Mouse (Mus musculus): ENCODE results near the gene B4galt5. TPM values are rescaled to one million over a fixed set of nuclear protein-coding genes. Genes with fewer than 3 reads are reported as not detected.
"Not testable (repeated sequence)": the region's sequence is repeated elsewhere in the genome, so short reads cannot be mapped to it uniquely, and the experiment has no call there.

Gene B4galt5
- polyA plus RNA-seq (2016; fragmentation: Nextera tagmentation; extraction: Ambion mirVana), result 7.3 and 8.7 TPM in 2 replicates

DNA sequence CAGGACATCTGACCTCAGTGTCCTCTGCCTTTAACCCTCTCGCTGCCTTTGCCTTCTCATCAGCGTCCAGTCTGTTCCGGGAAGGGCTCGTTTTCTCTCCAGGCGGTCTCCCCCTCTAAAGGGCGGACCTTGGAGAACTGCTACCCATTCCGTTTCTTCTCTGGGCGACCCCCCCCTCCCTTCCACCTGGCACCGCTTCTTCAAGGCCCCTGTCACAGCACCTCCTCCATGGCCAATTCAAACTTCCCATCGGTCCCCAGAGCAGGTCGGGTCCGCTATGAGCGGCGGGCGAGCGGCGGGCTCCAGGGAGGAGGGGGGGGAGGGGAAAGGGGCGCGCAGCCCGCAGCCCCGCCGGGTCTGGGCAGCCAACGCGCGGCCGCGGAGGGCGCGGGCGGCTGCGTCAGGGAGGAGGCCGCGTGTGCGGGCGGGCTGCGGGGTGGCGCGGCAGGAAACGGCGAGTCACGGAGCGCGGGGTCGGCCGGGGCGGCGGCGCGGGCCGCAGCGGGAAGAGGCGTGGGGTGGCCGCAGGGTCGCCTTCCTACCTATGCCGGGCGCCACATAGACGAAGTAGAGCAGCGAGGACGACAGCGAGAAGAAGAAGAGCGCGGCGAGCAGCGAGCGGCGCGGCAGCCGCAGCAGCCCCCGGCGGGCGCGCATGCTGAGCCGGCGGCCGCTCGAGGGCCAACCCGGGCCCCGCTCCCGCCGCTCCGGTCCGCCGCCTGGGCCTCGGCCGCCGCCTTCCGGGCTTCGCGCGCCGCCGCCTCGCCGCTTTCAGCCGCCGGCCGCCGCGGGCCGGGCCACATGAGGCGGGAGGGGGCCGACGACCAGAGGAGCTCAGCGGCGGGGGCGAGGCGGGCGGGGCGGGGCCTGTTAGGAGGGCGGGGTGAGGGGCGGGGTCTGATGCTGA lies at the start of gene B4galt5:
TSS of gene B4galt5 (minus strand) at position 808 of the 907 bp plus-strand sequence.
- Histone ChIP-seq H3K9me3 (no peaks in the 10 kb centered on the region), H3K27me3 (replicated peaks; ENCODE audit: low read depth, poor library complexity, severe bottlenecking) (peaks cover 29% of the 10 kb centered on the region), H3K27ac (replicated peaks) (peak within 1 kb of the TSS; percentile 93), H3K4me1 (peaks cover 52% of the 10 kb centered on the region), H3K4me3 (peak within 1 kb of the TSS; percentile 86), H3K36me3 (replicated peaks) (no peaks in the 10 kb centered on the region; the same call in 1 of the 2 replicates)
- DNase-seq (ENCODE audit: low spot score), result peak; percentile 69
- WGBS, result 4% methylated on average over 111 of the region's 111 CpGs

DNA sequence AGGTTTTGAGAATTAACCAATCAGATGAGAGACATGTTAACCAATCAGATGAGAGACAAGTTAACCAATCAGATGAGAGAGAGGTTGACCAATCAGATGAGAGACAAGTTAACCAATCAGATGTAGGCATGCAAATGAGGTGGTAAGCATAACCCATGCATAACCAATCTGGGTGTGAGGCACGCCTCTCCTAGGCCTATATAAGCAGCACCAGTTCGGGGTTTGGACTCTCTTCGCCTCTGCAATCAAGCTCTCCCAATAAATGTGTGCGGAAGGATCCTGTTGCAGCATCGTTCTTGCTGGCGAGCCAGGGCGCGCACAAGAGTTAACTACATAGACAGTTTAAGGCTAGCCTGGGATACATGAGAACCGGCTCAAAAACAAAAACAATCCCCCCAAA lies 47.4 kb upstream of the B4galt5 start:
- H3K4me1 ChIP-seq; H3K27ac ChIP-seq (replicated peaks); H3K4me3 ChIP-seq; H3K27me3 ChIP-seq (replicated peaks; ENCODE audit: low read depth, poor library complexity, severe bottlenecking); H3K9me3 ChIP-seq; DNase-seq (ENCODE audit: low spot score); H3K36me3 ChIP-seq (replicated peaks): not testable (repeated sequence)
- 95% methylated on average over 9 of the region's 9 CpGs for WGBS

DNA sequence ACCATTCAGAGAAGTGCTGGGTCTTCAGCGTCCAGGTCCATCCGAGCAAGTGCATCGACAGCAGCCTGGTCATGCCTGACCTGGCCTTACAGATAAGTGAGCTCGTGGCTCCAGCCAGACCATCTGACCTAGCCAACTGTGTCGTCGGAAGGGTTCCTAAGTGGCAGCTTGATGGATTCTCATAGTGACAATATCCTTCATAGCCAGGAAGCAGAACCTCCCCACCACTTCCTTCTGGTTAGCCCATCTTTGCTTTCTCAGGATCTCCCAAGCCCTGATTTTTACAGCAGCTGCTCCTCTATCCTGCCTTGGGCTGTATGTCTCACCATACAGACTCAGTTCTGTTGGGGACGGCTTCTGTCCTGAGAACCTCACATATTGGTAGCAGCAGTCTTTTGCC lies 45.4 kb upstream of the B4galt5 start:
- WGBS, result 87% methylated on average over 7 of the region's 7 CpGs
- Histone ChIP-seq H3K4me3 (no peak overlapping the region), H3K36me3 (replicated peaks) (no peaks in the 10 kb centered on the region), H3K27ac (replicated peaks) (no peak overlapping the region), H3K4me1 (no peaks in the 10 kb centered on the region), H3K27me3 (replicated peaks; ENCODE audit: low read depth, poor library complexity, severe bottlenecking) (no peaks in the 10 kb centered on the region), H3K9me3 (no peaks in the 10 kb centered on the region; the same call in 1 of the 2 replicates)
- DNase-seq (ENCODE audit: low spot score), result no peak

DNA sequence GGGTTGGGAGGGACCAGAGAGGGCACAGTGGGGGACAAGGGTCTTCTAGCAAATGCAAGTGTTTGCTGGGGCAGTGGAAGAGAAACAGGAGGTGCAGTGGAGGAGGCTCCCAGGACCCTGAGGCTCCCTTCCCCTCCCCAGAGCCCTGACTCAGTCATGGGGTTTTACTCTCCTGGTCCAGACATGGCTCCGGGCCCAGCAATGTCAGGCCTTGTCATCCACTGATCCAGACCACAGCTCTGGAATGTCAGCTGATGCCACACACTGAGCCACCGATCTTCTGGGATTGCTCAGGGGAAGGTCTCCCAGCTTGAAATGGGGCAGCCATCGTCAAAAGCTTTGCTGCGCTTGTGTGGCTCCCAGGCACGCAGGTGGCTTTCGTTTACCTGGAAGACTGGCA lies 38.0 kb upstream of the B4galt5 start:
- no peak for DNase-seq (ENCODE audit: low spot score)
- 82% methylated on average over 6 of the region's 6 CpGs for WGBS
- no peak overlapping the region for H3K4me3 ChIP-seq
- H3K9me3 ChIP-seq, result no peaks in the 10 kb centered on the region; the same call in 1 of the 2 replicates
- no peaks in the 10 kb centered on the region for H3K27me3 ChIP-seq (replicated peaks; ENCODE audit: low read depth, poor library complexity, severe bottlenecking)
- H3K27ac ChIP-seq (replicated peaks), result no peak overlapping the region
- no peaks in the 10 kb centered on the region for H3K36me3 ChIP-seq (replicated peaks)
- H3K4me1 ChIP-seq, result no peaks in the 10 kb centered on the region

DNA sequence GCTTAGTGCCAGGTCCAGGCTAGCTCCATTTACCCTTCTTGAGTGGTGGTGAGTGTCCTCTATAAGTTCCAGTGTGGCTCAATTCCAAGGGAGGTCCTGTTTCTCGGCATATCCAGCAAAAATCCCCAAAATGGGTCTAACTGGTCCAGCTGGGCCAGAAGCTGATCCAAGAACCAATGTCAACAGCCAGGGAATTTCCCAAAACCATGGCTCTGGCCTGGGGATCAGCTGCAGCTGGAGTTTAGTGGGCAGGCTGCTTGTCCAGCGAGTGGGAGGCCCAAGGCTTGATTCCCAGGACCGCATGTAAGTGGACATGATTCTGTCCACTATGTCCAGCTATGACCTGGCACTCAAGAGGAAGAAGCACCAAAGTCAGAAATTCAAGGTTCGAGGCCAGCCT lies 37.5 kb upstream of the B4galt5 start:
- Histone ChIP-seq H3K4me1 (no peaks in the 10 kb centered on the region), H3K27me3 (replicated peaks; ENCODE audit: low read depth, poor library complexity, severe bottlenecking) (no peaks in the 10 kb centered on the region), H3K27ac (replicated peaks) (no peak overlapping the region), H3K36me3 (replicated peaks) (no peaks in the 10 kb centered on the region), H3K4me3 (no peak overlapping the region), H3K9me3 (no peaks in the 10 kb centered on the region; the same call in 1 of the 2 replicates)
- DNase-seq (ENCODE audit: low spot score), result no peak
- 82% methylated on average over 4 of the region's 4 CpGs for WGBS

DNA sequence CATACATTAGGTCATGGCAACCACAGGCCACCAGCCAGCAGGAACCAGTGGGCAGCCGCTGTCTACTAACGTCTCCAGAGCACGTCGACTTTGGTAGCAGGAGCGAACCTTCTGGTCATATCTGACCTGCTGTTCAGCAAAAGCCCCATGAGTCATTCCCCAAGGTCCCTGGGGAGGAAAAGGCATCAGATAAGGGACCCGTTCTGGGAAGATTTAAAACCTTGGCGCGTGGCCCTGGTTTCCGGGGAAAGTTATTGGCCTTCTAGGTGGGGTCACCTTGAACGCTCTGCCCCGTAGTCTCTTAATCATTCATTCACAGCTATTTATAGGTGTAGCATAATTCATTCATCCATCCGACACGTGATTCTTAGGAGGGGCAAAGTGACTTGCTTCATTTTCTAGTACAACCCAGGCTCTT lies 34.7 kb upstream of the B4galt5 start:
- no peaks in the 10 kb centered on the region for H3K27me3 ChIP-seq (replicated peaks; ENCODE audit: low read depth, poor library complexity, severe bottlenecking)
- no peak for DNase-seq (ENCODE audit: low spot score)
- WGBS, result 91% methylated on average over 13 of the region's 13 CpGs
- H3K4me1 ChIP-seq, result peaks cover 12% of the 10 kb centered on the region
- no peaks in the 10 kb centered on the region for H3K36me3 ChIP-seq (replicated peaks)
- no peak overlapping the region for H3K27ac ChIP-seq (replicated peaks)
- no peaks in the 10 kb centered on the region for H3K9me3 ChIP-seq
- H3K4me3 ChIP-seq, result no peak overlapping the region

DNA sequence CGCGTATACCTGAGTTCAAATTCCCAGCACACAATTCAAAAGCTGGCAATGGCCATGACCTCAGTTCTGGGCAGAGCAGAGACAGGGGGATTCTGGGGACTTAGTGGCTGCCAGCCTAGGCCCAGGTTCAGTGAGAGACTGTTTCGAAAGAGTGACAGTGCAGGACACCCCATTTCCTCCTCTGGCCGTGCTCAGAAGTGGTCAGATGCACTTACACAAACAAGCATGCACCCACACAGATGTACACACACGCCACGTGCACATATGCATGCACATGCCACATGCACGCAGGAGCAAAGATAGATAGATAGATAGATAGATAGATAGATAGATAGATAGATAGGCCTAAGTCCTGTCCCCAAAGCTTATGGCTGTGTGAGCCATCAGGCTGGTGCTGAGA lies 33.4 kb upstream of the B4galt5 start:
- Histone ChIP-seq H3K36me3 (replicated peaks) (no peaks in the 10 kb centered on the region), H3K27me3 (replicated peaks; ENCODE audit: low read depth, poor library complexity, severe bottlenecking) (no peaks in the 10 kb centered on the region), H3K4me3 (no peak overlapping the region), H3K9me3 (no peaks in the 10 kb centered on the region), H3K27ac (replicated peaks) (no peak overlapping the region), H3K4me1 (peaks cover 21% of the 10 kb centered on the region)
- 87% methylated on average over 7 of the region's 7 CpGs for WGBS
- DNase-seq (ENCODE audit: low spot score), result no peak

DNA sequence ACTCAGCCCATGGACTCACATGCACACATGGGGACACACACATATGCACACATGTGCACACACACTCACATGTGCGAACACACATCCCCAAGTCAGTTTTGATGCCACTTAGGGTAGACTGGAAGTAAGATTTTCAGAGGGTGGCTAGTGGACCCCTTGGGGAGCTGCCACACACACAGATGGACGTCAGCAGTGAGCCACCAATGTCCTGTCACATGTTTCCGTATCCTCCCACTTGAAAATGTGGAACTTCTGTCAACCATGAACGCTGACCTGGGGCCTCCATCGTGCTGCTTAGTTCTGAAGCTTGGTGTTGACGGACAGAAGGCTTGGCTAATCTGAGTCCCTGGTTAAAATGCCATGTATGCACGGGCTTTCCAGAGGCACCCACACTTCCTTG lies 32.6 kb upstream of the B4galt5 start:
- DNase-seq (ENCODE audit: low spot score), result no peak
- H3K36me3 ChIP-seq (replicated peaks), result no peaks in the 10 kb centered on the region
- H3K27ac ChIP-seq (replicated peaks), result no peak overlapping the region
- H3K4me1 ChIP-seq, result peaks cover 25% of the 10 kb centered on the region
- 83% methylated on average over 7 of the region's 7 CpGs for WGBS
- no peaks in the 10 kb centered on the region for H3K9me3 ChIP-seq
- no peaks in the 10 kb centered on the region for H3K27me3 ChIP-seq (replicated peaks; ENCODE audit: low read depth, poor library complexity, severe bottlenecking)
- H3K4me3 ChIP-seq, result no peak overlapping the region

DNA sequence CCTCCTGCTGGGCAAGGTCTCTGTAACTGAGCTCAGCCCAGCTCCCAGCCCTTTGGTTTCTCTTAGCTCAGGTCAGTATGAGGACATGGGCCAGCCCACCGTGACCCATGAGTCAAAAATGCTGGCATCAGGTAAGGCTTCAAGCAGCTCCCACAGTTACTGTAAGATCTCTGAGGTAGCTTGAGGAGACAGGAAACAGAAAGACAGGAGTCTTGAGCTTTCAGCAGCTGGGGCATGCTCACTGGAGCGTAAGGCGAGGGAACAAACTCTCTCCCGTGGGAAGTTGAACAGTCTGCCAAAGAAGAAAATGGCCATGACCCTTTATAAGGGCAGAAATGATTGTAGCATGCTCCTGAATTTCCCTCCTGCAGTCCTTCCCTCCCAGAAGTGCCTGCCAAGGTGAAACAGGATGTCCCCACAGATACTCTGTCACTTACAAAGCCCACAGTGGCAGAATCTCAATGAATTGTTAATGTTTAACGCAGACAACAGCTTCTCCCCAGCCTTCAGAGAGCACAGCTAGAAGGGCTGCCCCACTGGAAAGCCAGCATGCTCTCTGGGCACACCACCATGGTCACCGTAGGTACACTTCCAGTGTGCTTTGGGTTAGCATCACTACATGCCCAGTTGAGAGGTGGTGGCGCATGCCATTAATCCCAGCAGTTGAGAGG lies 31.8 kb upstream of the B4galt5 start:
- DNase-seq (ENCODE audit: low spot score), result no peak
- Histone ChIP-seq H3K4me1 (peaks cover 25% of the 10 kb centered on the region), H3K27me3 (replicated peaks; ENCODE audit: low read depth, poor library complexity, severe bottlenecking) (no peaks in the 10 kb centered on the region), H3K4me3 (no peak overlapping the region), H3K27ac (replicated peaks) (no peak overlapping the region), H3K9me3 (no peaks in the 10 kb centered on the region), H3K36me3 (replicated peaks) (no peaks in the 10 kb centered on the region)
- 70% methylated on average over 7 of the region's 7 CpGs for WGBS

DNA sequence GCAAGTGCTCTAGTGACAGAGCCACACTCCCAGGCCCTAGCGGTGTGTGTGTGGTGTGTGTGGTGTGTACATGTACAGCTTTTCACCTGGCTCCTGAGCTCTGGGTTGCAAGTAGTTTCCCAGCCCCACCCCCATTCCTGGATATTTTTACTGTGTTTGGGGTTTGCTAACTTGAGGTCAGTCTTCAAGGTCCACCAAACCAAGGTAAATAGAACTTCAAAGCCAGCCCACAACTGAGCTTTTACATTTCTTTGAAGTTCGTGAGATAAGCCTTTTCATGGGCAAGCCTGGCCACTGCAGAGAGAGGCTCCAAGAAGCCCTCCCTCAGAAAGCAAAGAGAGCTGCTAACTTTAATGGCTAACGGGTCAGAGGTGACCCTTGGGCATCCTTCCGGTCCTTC lies 30.0 kb upstream of the B4galt5 start:
- no peaks in the 10 kb centered on the region for H3K27me3 ChIP-seq (replicated peaks; ENCODE audit: low read depth, poor library complexity, severe bottlenecking)
- no peak for DNase-seq (ENCODE audit: low spot score)
- no peak overlapping the region for H3K4me3 ChIP-seq
- H3K4me1 ChIP-seq, result peaks cover 25% of the 10 kb centered on the region
- WGBS, result 45% methylated on average over 4 of the region's 4 CpGs
- no peaks in the 10 kb centered on the region for H3K9me3 ChIP-seq
- no peak overlapping the region for H3K27ac ChIP-seq (replicated peaks)
- no peaks in the 10 kb centered on the region for H3K36me3 ChIP-seq (replicated peaks)

DNA sequence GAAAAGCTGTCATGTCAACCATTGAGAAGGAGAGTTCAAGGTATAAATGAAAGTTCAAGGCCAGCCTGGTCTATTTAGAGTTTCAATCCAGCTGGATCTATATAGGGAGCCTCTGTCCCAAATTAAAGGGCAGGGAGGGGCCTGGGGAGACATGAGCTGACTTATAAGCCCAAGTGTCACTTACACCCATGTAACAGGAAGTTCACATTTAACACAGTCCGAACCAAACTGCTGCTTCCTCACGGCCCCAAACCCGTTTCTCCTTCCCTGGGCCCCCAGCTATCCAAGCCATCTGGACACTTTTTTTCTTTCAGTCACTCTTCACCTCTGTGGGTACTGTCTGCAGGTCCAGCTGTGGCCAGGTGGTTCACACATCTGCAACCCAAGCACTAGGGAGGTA lies 28.7 kb upstream of the B4galt5 start:
- Histone ChIP-seq H3K4me1 (peaks cover 25% of the 10 kb centered on the region), H3K36me3 (replicated peaks) (no peaks in the 10 kb centered on the region), H3K9me3 (no peaks in the 10 kb centered on the region), H3K27me3 (replicated peaks; ENCODE audit: low read depth, poor library complexity, severe bottlenecking) (no peaks in the 10 kb centered on the region), H3K4me3 (no peak overlapping the region), H3K27ac (replicated peaks) (no peak overlapping the region)
- 51% methylated on average over 3 of the region's 3 CpGs for WGBS
- DNase-seq (ENCODE audit: low spot score), result no peak

DNA sequence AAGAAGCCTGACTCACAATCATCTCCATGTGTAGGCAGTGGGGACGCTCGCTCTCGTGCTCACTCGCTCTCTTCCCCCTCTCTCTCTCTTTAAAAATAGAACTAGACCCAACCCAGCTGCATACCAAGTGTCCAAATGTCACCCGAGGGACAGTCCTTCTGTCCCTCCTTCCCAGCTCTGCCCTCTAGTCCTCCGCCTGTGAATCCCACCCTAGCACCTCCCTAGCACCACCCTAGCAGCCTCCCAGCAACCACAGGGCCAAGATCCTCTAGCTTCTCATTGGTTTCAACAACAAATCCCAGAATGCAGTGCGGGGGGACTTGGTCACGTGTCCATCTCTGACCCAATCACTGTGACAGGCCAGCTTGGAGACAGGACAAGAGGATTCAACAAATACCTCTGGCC lies 27.2 kb upstream of the B4galt5 start:
- DNase-seq (ENCODE audit: low spot score), result peak; percentile 32
- no peaks in the 10 kb centered on the region for H3K27me3 ChIP-seq (replicated peaks; ENCODE audit: low read depth, poor library complexity, severe bottlenecking)
- H3K27ac ChIP-seq (replicated peaks), result no peak overlapping the region
- peaks cover 25% of the 10 kb centered on the region for H3K4me1 ChIP-seq
- WGBS, result 76% methylated on average over 8 of the region's 8 CpGs
- no peaks in the 10 kb centered on the region for H3K36me3 ChIP-seq (replicated peaks)
- H3K4me3 ChIP-seq, result no peak overlapping the region
- no peaks in the 10 kb centered on the region for H3K9me3 ChIP-seq

DNA sequence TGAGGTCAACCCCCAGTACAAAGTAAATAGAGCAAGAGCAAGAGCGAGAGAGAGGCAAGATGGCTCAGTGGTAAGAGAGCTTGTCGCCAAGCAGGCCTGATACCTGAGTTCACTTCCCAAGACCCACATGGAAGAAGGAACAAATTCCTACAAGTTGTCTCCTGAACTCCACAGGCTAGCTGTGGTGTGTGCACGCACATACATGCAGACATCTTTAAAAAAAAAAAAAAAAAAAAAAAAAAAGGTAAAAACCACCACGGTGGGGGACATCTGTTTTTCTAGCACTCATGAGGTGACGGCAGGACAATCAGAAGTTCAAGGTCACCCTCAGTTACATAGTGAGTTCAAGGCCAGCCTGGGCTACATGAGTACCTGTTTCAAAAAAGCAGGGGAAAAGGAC lies 26.7 kb upstream of the B4galt5 start:
- Histone ChIP-seq H3K27me3 (replicated peaks; ENCODE audit: low read depth, poor library complexity, severe bottlenecking) (no peaks in the 10 kb centered on the region), H3K9me3 (no peaks in the 10 kb centered on the region), H3K36me3 (replicated peaks) (no peaks in the 10 kb centered on the region), H3K27ac (replicated peaks) (no peak overlapping the region), H3K4me3 (no peak overlapping the region), H3K4me1 (peaks cover 24% of the 10 kb centered on the region)
- DNase-seq (ENCODE audit: low spot score), result no peak
- 96% methylated on average over 5 of the region's 5 CpGs for WGBS
